27 mouse cellular contexts compared by ENCODE assay signal in genomic region chr1:71004177-71004576, GRCm38 (mm10).
DNase-seq lines count a peak whose midpoint lies in the region; ATAC-seq and TF ChIP-seq lines count a peak whose summit lies in the region.
"Had no signal": no experiment of that assay in that cellular context is flagged by ENCODE, and none has a peak within 500 bp of the region (broad histone marks: within the 10 kb centered on the region; RNA-seq: fewer than 3 reads in every experiment).

No protein-coding gene starts in this region.

- CTCF ChIA-PET in Patski (lab: Charles Lee), result no interaction called here

- no peak overlapping the region for H3ac ChIP-seq in myocyte (ENCODE audit: control insufficient read depth, insufficient read length)

- no peak overlapping the region for H3K4me3 ChIP-seq in myocyte
- H3K4me3 ChIP-seq in forebrain, postnatal 0 days (ENCODE audit: low read depth, low read length), result no peak overlapping the region
- no peak overlapping the region for H3K4me3 ChIP-seq in thymus, adult 2 months (ENCODE audit: control insufficient read depth, insufficient read depth, low read length)
- H3K4me3 ChIP-seq: embryonic facial prominence, embryonic 12.5 days; left cerebral cortex, adult 2 months; limb, embryonic 12.5 days; liver, embryonic 15.5 days; midbrain, embryonic 13.5 days; neural tube, embryonic 15.5 days had no signal

- H3K36me3 ChIP-seq in myocyte (ENCODE audit: control insufficient read depth, insufficient read depth), result no peaks in the 10 kb centered on the region
- H3K36me3 ChIP-seq in forebrain, postnatal 0 days (ENCODE audit: insufficient read depth), result no peaks in the 10 kb centered on the region
- H3K36me3 ChIP-seq in thymus, adult 2 months (ENCODE audit: control insufficient read depth, insufficient read depth, low read length), result no peaks in the 10 kb centered on the region
- H3K36me3 ChIP-seq: embryonic facial prominence, embryonic 12.5 days; limb, embryonic 12.5 days; liver, embryonic 15.5 days; midbrain, embryonic 13.5 days; neural tube, embryonic 15.5 days had no signal

- WGBS in forebrain, postnatal 0 days, result 54% methylated on average over 1 of the region's 1 CpGs
- WGBS in thymus, adult 2 months, result 43% methylated on average over 1 of the region's 1 CpGs

- peak; percentile 79 for ATAC-seq in Patski
- no peak for ATAC-seq in forebrain, postnatal 0 days
- ATAC-seq: intestine, postnatal 0 days; midbrain, embryonic 13.5 days had no signal

- no peak for TF ChIP-seq POLR2A in myocyte (IDR thresholded peaks at IDR 0.05; ENCODE audit: insufficient read length, low read depth)
- no peak for TF ChIP-seq POLR2A in thymus, adult 2 months (IDR thresholded peaks at IDR 0.05; ENCODE audit: control insufficient read depth, extremely low read depth, insufficient read depth, low read length, poor library complexity)

- DNase-seq in A20 (ENCODE audit: low read depth, low spot score) (peak; percentile 65), Patski (ENCODE audit: low read depth, low spot score) (peak; percentile 31)
- no peak for DNase-seq in forebrain, postnatal 0 days
- DNase-seq in thymus, adult 2 months, result no peak
- DNase-seq in layer of hippocampus, postnatal 14 days (ENCODE audit: low spot score in 2 of 2), result no peak
- DNase-seq: adrenal gland, postnatal 10 days; cerebellum, adult 9-10 months; cerebellum, postnatal 36 days; embryo, embryonic 11 days; gastrocnemius, postnatal 25 days; heart, adult 18-20 months; heart, postnatal 36 days; kidney, adult 9 months; kidney, postnatal 10 days; lung, embryonic 14.5 days; retina, postnatal 1 day; right cerebral cortex, postnatal 14 days had no signal

- H3K27me3 ChIP-seq in Patski (no peaks in the 10 kb centered on the region), myocyte (ENCODE audit: control insufficient read depth, insufficient read depth, insufficient read length) (no peaks in the 10 kb centered on the region)
- no peaks in the 10 kb centered on the region for H3K27me3 ChIP-seq in forebrain, postnatal 0 days (ENCODE audit: insufficient read depth, low read length)
- no peaks in the 10 kb centered on the region for H3K27me3 ChIP-seq in thymus, adult 2 months (ENCODE audit: control insufficient read depth, insufficient read depth, low read length)
- H3K27me3 ChIP-seq: embryonic facial prominence, embryonic 12.5 days; limb, embryonic 12.5 days; liver, embryonic 15.5 days; midbrain, embryonic 13.5 days; neural tube, embryonic 15.5 days had no signal

- H3K9ac ChIP-seq in forebrain, postnatal 0 days, result no peak overlapping the region
- H3K9ac ChIP-seq: embryonic facial prominence, embryonic 12.5 days; hindbrain, embryonic 14.5 days; limb, embryonic 12.5 days; liver, embryonic 15.5 days; lung, embryonic 14.5 days; midbrain, embryonic 13.5 days; neural tube, embryonic 15.5 days had no signal

- in situ Hi-C loops in Patski (cut with MboI; ENCODE audit: low pct_unique_long_range_greater_than_20kb), result no loop called here

- H3K9me3 ChIP-seq in forebrain, postnatal 0 days (ENCODE audit: low read length), result no peaks in the 10 kb centered on the region
- H3K9me3 ChIP-seq: embryonic facial prominence, embryonic 12.5 days; limb, embryonic 12.5 days; liver, embryonic 15.5 days; midbrain, embryonic 13.5 days; neural tube, embryonic 15.5 days had no signal

- H3K27ac ChIP-seq in forebrain, postnatal 0 days (ENCODE audit: low read depth, low read length), result no peak overlapping the region
- H3K27ac ChIP-seq in thymus, adult 2 months (ENCODE audit: control insufficient read depth, insufficient read depth, low read length), result no peak overlapping the region
- H3K27ac ChIP-seq: embryonic facial prominence, embryonic 12.5 days; hindbrain, embryonic 14.5 days; left cerebral cortex, adult 2 months; limb, embryonic 12.5 days; liver, embryonic 15.5 days; midbrain, embryonic 13.5 days; neural tube, embryonic 15.5 days had no signal

- no peaks in the 10 kb centered on the region for H3K79me2 ChIP-seq in myocyte (ENCODE audit: control insufficient read depth, insufficient read depth)

- peak overlapping the region; percentile 8 for H3K4me2 ChIP-seq in myocyte (ENCODE audit: low read depth)
- no peak overlapping the region for H3K4me2 ChIP-seq in forebrain, postnatal 0 days (ENCODE audit: low read depth)
- H3K4me2 ChIP-seq: embryonic facial prominence, embryonic 12.5 days; heart, embryonic 11.5 days; hindbrain, embryonic 14.5 days; limb, embryonic 12.5 days; liver, embryonic 15.5 days; lung, embryonic 14.5 days; midbrain, embryonic 13.5 days; neural tube, embryonic 15.5 days had no signal

- H3K4me1 ChIP-seq in forebrain, postnatal 0 days (ENCODE audit: insufficient read depth), result no peaks in the 10 kb centered on the region
- H3K4me1 ChIP-seq in thymus, adult 2 months (replicated peaks; ENCODE audit: control insufficient read depth, insufficient read depth, low read length), result no peaks in the 10 kb centered on the region
- H3K4me1 ChIP-seq: embryonic facial prominence, embryonic 12.5 days; limb, embryonic 12.5 days; liver, embryonic 15.5 days; neural tube, embryonic 15.5 days had no signal

- no peak for TF ChIP-seq CTCF in Patski (IDR thresholded peaks at IDR 0.05)
- TF ChIP-seq CTCF in forebrain, postnatal 0 days (IDR thresholded peaks at IDR 0.05; ENCODE audit: low read depth), result no peak
- no peak for TF ChIP-seq CTCF in thymus, adult 2 months (IDR thresholded peaks at IDR 0.05; ENCODE audit: borderline replicate concordance, control insufficient read depth, extremely low read depth, insufficient read depth, low read length, poor library complexity)

- POLR2A ChIA-PET in Patski (lab: Charles Lee), result no interaction called here

TF ChIP-seq in myocyte, 11 proteins besides CTCF, POLR2A, EP300 and RAD21:
- no peak for TF ChIP-seq CEBPB (IDR thresholded peaks at IDR 0.05; ENCODE audit: insufficient read depth, poor library complexity, severe bottlenecking)
- no peak for TF ChIP-seq MYOG (IDR thresholded peaks at IDR 0.05; ENCODE audit: control insufficient read depth in 1 of 3, insufficient read depth in 1 of 3, insufficient read length in 2 of 3, low read depth in 2 of 3)
- no peak for TF ChIP-seq POLR2AphosphoS2 (IDR thresholded peaks at IDR 0.05; ENCODE audit: insufficient read length, low read depth)
- TF ChIP-seq MAX (IDR thresholded peaks at IDR 0.05; ENCODE audit: low read depth), result no peak

Comparison
In these comparisons a context has a peak if more than half of its experiments do, and no peak if none do; other contexts are left out.
1. DNase-seq: peak in A20 (single experiment) and Patski (single experiment); none in forebrain, postnatal 0 days (single experiment), thymus, adult 2 months (single experiment) and layer of hippocampus, postnatal 14 days (0 of 2).